Mouse (Mus musculus) neural tube, embryonic 14.5 days (tissue): ENCODE results near the gene Pex26. TPM values are rescaled to one million over a fixed set of nuclear protein-coding genes. Genes with fewer than 3 reads are reported as not detected.

ENCODE experiments used
- ATAC-seq: fragments of 200-750 bp; cut with Nextera tagmentation; 2 replicates; pipeline ENCODE4 v1.8.0; 2017; ENCODE audit warnings: low read depth, mild to moderate bottlenecking, moderate TSS enrichment, moderate library complexity
- H3K27ac ChIP-seq: fragments of 300-500 bp; sonication (generic); 2 replicates; pipeline ENCODE4 v1.5.1; 2014; ENCODE audit warnings: low read depth, mild to moderate bottlenecking, control low read depth, low read length, moderate library complexity, mixed read lengths
- H3K27me3 ChIP-seq: fragments of 300-500 bp; sonication (generic); 2 replicates; pipeline ENCODE4 v1.6.1; 2014; ENCODE audit warnings: low read length; ENCODE audit not compliant: control insufficient read depth, insufficient read depth
- H3K36me3 ChIP-seq: fragments of 300-500 bp; sonication (generic); 2 replicates; pipeline ENCODE4 v1.6.1; 2014; ENCODE audit warnings: low read length, mixed read lengths; ENCODE audit not compliant: control insufficient read depth, insufficient read depth
- H3K4me1 ChIP-seq: fragments of 300-500 bp; sonication (generic); 2 replicates; pipeline ENCODE4 v1.6.1; 2014; ENCODE audit warnings: low read length; ENCODE audit not compliant: control insufficient read depth, insufficient read depth
- H3K4me2 ChIP-seq: fragments of 300-500 bp; sonication (generic); 2 replicates; pipeline ENCODE4 v1.6.1; 2014; ENCODE audit warnings: mild to moderate bottlenecking, low read depth, low read length, control low read depth
- H3K4me3 ChIP-seq: fragments of 300-500 bp; sonication (generic); 2 replicates; pipeline ENCODE4 v1.5.1; 2014; ENCODE audit warnings: low read depth, low read length, control low read depth, mixed read lengths
- H3K9ac ChIP-seq: fragments of 300-500 bp; sonication (generic); replicated peaks from 2 replicates; pipeline ENCODE4 v1.6.1; 2014; ENCODE audit warnings: low read depth, mild to moderate bottlenecking, control low read depth, low read length, mixed read lengths
- H3K9me3 ChIP-seq: fragments of 300-500 bp; sonication (generic); 2 replicates; pipeline ENCODE4 v1.6.1; 2016; ENCODE audit warnings: low read length; ENCODE audit not compliant: control insufficient read depth
- WGBS: fragments of 180-500 bp; shearing (Covaris S2); extraction: QIAGEN DNeasy Blood & Tissue Kit; methylation state at CpG from one replicate; pipeline ENCODE4 v1.1.7; 2014; 5-methylcytosine and 5-hydroxymethylcytosine counted together
- polyA plus RNA-seq: library from polyadenylated mRNA; unstranded; fragments of >200 nt; fragmentation: Nextera tagmentation; extraction: Ambion mirVana; gene quantifications from 2 replicates; pipeline ENCODE4 v1.2.1, GENCODE M21; 2014

Gene Pex26
- polyA plus RNA-seq, 1 experiment from 2014 or later = 13.7 TPM

- no peaks in the 10 kb centered on the region for H3K36me3 ChIP-seq
- no peak for ATAC-seq
Observed at GRCm38 (mm10) chr6:121156030-121156429, 27.4 kb upstream of the Pex26 start.

GRCm38 (mm10) chr6:121159616-121160015 lies 23.9 kb upstream of the Pex26 start:
- Histone ChIP-seq H3K4me1 (no peaks in the 10 kb centered on the region), H3K9me3 (no peaks in the 10 kb centered on the region), H3K9ac (no peak overlapping the region), H3K27ac (no peak overlapping the region), H3K4me2 (no peak overlapping the region), H3K36me3 (no peaks in the 10 kb centered on the region), H3K4me3 (no peak overlapping the region), H3K27me3 (no peaks in the 10 kb centered on the region)
- ATAC-seq = no peak
- 92% methylated on average over 5 of the region's 5 CpGs for WGBS

More at GRCm38 (mm10) chr6:121156030-121156429, 27.4 kb upstream of the Pex26 start:
- Histone ChIP-seq H3K4me2 (no peak overlapping the region), H3K27me3 (no peaks in the 10 kb centered on the region), H3K9ac (no peak overlapping the region), H3K27ac (no peak overlapping the region), H3K9me3 (no peaks in the 10 kb centered on the region), H3K4me3 (no peak overlapping the region), H3K4me1 (no peaks in the 10 kb centered on the region)
- 82% methylated on average over 2 of the region's 2 CpGs for WGBS

- H3K27me3 ChIP-seq = no peaks in the 10 kb centered on the region
- WGBS = 80% methylated on average over 6 of the region's 6 CpGs
- ATAC-seq = no peak
- no peak overlapping the region for H3K4me2 ChIP-seq
- no peak overlapping the region for H3K27ac ChIP-seq
- no peak overlapping the region for H3K9ac ChIP-seq
- no peaks in the 10 kb centered on the region for H3K4me1 ChIP-seq
- no peak overlapping the region for H3K4me3 ChIP-seq
- H3K9me3 ChIP-seq = no peaks in the 10 kb centered on the region
- H3K36me3 ChIP-seq = no peaks in the 10 kb centered on the region
Observed at GRCm38 (mm10) chr6:121160126-121160525, 23.3 kb upstream of the Pex26 start.

- H3K36me3 ChIP-seq = no peaks in the 10 kb centered on the region
- H3K9me3 ChIP-seq = no peaks in the 10 kb centered on the region
- no peak overlapping the region for H3K4me2 ChIP-seq
- H3K4me1 ChIP-seq = peaks cover 5% of the 10 kb centered on the region; the same call in 1 of the 2 replicates
- no peaks in the 10 kb centered on the region for H3K27me3 ChIP-seq
- no peak overlapping the region for H3K4me3 ChIP-seq
- WGBS = 93% methylated on average over 12 of the region's 12 CpGs
- ATAC-seq = no peak
- H3K27ac ChIP-seq = no peak overlapping the region
- no peak overlapping the region for H3K9ac ChIP-seq
Observed at GRCm38 (mm10) chr6:121162616-121163015, 20.9 kb upstream of the Pex26 start.

DNA sequence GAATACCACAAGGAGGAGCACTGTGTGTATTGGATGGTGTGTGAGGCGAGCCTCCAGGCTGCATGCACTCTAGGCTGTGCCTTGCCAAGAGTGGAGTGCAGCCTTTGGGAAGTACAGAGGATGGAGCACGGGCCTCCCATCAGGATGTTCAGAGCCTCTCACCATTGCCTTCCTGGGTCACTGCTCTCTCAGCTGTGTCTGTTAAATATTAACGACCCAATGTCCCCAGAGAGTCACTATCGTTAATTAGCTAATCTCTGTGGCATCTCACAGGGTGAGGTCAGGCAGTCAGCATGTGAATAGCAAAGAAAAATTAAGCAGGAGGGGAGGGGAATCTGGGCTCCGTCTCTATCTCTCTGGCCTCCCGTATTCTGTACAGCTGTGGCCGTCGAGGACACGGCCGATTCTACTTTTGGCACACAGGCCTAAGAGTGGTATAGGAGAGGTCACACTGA lies 17.3 kb upstream of the Pex26 start:
- Histone ChIP-seq H3K9ac (no peak overlapping the region), H3K27ac (no peak overlapping the region), H3K4me2 (no peak overlapping the region), H3K36me3 (no peaks in the 10 kb centered on the region), H3K27me3 (no peaks in the 10 kb centered on the region), H3K9me3 (no peaks in the 10 kb centered on the region), H3K4me3 (no peak overlapping the region), H3K4me1 (peaks cover 5% of the 10 kb centered on the region; the same call in 1 of the 2 replicates)
- WGBS = 13% methylated on average over 10 of the region's 10 CpGs
- peak; percentile 88 for ATAC-seq

GRCm38 (mm10) chr6:121167381-121167975 lies 16.0 kb upstream of the Pex26 start:
- H3K4me3 ChIP-seq = no peak overlapping the region
- 76% methylated on average over 7 of the region's 7 CpGs for WGBS
- H3K27me3 ChIP-seq = no peaks in the 10 kb centered on the region
- H3K36me3 ChIP-seq = no peaks in the 10 kb centered on the region
- no peak for ATAC-seq
- H3K27ac ChIP-seq = no peak overlapping the region
- H3K4me2 ChIP-seq = no peak overlapping the region
- no peak overlapping the region for H3K9ac ChIP-seq
- H3K4me1 ChIP-seq = peaks cover 5% of the 10 kb centered on the region; the same call in 1 of the 2 replicates
- H3K9me3 ChIP-seq = no peaks in the 10 kb centered on the region

DNA sequence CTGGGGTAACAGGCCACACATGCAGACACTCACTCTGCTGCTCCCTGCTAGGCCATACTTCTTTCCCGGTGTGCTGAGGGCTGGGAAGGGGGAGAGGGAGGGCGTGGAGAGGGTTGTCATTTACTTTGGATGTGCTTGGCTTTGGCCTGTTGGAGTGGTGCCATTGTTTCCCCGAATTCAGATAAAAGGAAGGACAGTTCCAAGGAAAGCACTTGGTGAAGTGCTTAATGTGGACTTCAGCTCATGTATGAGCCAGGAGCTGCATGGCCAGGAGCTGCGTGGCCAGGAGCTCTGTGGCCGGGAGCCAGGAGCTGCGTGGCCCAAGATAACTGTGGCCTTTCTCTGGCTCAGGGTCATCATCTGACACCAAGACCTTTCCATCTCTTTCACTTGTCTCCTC lies 12.4 kb upstream of the Pex26 start:
- Histone ChIP-seq H3K9me3 (no peaks in the 10 kb centered on the region), H3K27ac (no peak overlapping the region), H3K27me3 (no peaks in the 10 kb centered on the region), H3K4me2 (no peak overlapping the region), H3K4me3 (no peak overlapping the region), H3K9ac (no peak overlapping the region), H3K4me1 (peaks cover under 1% of the 10 kb centered on the region; the same call in 1 of the 2 replicates), H3K36me3 (no peaks in the 10 kb centered on the region)
- WGBS = 84% methylated on average over 6 of the region's 6 CpGs
- no peak for ATAC-seq

DNA sequence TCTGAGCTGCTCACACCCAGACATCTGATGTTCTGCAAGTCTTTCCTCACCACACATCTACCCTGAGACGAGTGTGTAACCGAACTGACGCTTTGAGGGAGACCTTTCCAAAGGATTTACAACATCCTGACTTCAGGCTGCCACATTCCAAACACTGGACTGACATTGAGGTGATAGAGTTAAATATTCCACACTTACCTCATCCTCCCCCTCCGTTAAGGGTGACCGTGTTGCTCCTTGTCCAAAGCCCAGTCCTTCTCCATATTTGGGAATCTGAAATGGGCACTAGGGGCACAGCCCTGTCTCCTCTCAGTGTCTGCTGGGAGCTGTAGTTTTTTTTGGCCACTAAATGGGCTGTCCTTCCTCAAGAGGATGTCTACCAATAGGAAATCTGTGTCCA lies 10.0 kb upstream of the Pex26 start:
- ATAC-seq = no peak
- Histone ChIP-seq H3K4me1 (0 out of 2 replicates have a peak, but pooled peaks cover 5% of the 10 kb centered on the region), H3K36me3 (no peaks in the 10 kb centered on the region), H3K9ac (no peak overlapping the region), H3K27me3 (no peaks in the 10 kb centered on the region), H3K4me2 (no peak overlapping the region), H3K4me3 (no peak overlapping the region), H3K27ac (no peak overlapping the region), H3K9me3 (no peaks in the 10 kb centered on the region)
- 75% methylated on average over 5 of the region's 5 CpGs for WGBS

GRCm38 (mm10) chr6:121174761-121175160 lies 8.7 kb upstream of the Pex26 start:
- no peak for ATAC-seq
- no peaks in the 10 kb centered on the region for H3K27me3 ChIP-seq
- no peaks in the 10 kb centered on the region for H3K36me3 ChIP-seq
- H3K4me3 ChIP-seq = no peak overlapping the region
- no peak overlapping the region for H3K27ac ChIP-seq
- H3K9me3 ChIP-seq = no peaks in the 10 kb centered on the region
- H3K4me1 ChIP-seq = 0 out of 2 replicates have a peak, but pooled peaks cover 5% of the 10 kb centered on the region
- H3K4me2 ChIP-seq = no peak overlapping the region
- 91% methylated on average over 6 of the region's 6 CpGs for WGBS
- no peak overlapping the region for H3K9ac ChIP-seq
